Mouse (Mus musculus): ENCODE data around the gene Phlpp1.
A peak's percentile ranks its signal among the peaks of the same experiment; 100 is the strongest.

Gene Phlpp1

DNA sequence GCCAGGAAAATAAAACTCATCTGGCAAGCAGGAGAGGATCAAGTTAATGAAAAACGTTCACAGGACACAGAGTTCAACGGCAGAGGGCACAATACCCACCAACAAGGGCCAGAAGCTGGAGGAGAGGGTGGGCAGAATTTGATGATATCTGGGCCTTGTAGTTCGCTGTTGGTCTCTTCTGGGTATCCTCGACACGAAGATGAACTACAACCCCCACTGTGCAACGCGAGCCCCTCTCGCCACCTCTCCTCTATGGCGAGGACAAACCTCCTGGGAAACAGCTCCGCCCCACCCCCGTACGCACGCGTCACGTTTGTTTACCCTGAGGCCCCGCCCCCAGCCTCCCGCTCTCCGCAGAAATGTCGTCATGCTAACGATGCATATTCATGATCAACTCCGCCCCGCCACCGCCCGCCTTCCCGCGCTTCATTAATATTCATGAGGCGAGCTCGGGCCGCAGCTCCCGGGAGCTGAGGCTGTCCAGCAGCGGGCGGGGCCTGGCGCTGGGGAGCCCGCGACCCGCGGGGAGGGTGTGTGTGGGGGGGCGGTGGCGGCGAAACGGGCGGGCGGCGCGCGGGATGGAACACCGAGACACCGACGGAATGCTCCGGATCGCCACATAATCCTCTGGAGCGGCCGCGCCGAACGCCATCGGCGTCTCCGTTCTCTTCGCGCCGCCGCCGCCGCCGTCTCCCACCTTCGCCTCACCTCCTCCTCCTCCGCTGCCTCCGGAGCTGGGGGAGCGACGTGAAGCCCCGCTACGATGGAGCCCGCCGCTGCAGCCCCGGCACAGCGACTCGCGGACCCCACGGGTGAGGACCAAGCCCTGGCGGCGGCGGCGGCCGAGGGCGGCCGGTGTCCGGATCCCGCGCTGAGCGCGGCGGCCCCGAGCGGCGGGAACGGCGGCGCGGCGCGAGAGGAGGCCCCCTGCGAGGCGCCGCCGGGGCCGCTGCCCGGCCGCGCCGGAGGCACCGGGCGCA is at the start of gene Phlpp1:
TSS of gene Phlpp1 (plus strand) at position 512 of the 980 bp plus-strand sequence.
- peak; percentile 100 for DNase-seq (ENCODE audit: low spot score in 2 of 2)

- peak in 1 of 2 experiments; percentile 14 for DNase-seq (ENCODE audit: low spot score in 2 of 2)
These were observed 45.0 kb upstream of the Phlpp1 start for GRCm38 (mm10) chr1:106126601-106127000.

GRCm38 (mm10) chr1:106131697-106132349 is 39.7 kb upstream of the Phlpp1 start:
- no peak for DNase-seq (ENCODE audit: low spot score in 2 of 2)

GRCm38 (mm10) chr1:106132350-106132700 is 39.2 kb upstream of the Phlpp1 start:
- DNase-seq (ENCODE audit: low spot score in 2 of 2) = no peak

DNA sequence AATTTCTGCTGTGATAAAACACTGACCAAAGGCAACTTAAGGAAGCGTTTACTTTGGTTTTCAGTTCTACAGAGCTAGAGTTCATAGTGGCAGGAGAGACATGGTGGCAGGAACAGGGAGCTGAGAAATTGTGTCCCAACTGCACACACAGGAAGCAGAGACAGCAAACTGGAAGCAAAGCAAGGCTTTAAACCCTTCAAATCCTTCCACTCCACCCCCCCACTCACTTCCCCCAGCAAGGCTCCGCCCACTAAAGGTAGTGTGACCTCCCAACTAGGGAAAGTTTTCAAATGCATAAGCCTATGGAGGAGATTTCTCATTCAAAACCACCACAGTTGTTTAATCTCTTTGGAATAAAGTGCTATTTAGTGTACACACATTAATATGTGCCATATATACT is 32.9 kb upstream of the Phlpp1 start:
- DNase-seq (ENCODE audit: low spot score in 2 of 2) = no peak

GRCm38 (mm10) chr1:106139137-106139536 is 32.4 kb upstream of the Phlpp1 start:
- no peak for DNase-seq (ENCODE audit: low spot score in 2 of 2)

GRCm38 (mm10) chr1:106142010-106142409 is 29.5 kb upstream of the Phlpp1 start:
- DNase-seq (ENCODE audit: low spot score in 2 of 2) = no peak

GRCm38 (mm10) chr1:106144534-106144933 is 27.0 kb upstream of the Phlpp1 start:
- DNase-seq (ENCODE audit: low spot score in 2 of 2) = no peak

GRCm38 (mm10) chr1:106145055-106145454 is 26.5 kb upstream of the Phlpp1 start:
- DNase-seq (ENCODE audit: low spot score in 2 of 2) = no peak

DNA sequence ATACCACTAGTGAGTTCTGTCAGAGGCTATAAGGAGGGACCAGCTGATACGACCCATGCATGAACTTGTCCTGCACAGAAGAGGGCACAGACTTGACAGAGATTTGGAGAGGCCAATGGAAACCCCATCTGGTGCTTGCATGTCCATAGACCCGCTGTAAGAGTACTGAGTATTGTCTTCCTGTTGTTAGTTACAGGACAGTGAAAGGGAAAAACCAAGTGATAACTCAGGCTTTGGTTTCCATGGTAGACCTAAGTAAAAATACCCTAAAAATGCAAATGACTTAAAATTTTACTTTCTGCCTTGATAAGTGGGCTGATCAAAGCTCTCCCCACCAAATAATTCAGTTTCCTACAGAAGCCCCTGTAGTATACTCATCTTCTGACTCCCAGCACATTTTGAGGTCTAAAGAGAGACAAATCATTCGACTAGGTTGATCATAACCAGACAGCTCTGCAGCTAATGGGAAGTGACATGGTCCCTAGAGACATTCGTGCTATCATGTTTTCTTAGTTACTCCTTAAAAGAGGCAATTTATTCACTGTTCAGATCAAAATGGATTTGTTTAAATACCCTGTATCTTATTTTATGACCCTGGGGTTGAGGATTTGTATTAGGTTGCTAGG is 25.9 kb upstream of the Phlpp1 start:
- DNase-seq (ENCODE audit: low spot score in 2 of 2) = no peak

DNA sequence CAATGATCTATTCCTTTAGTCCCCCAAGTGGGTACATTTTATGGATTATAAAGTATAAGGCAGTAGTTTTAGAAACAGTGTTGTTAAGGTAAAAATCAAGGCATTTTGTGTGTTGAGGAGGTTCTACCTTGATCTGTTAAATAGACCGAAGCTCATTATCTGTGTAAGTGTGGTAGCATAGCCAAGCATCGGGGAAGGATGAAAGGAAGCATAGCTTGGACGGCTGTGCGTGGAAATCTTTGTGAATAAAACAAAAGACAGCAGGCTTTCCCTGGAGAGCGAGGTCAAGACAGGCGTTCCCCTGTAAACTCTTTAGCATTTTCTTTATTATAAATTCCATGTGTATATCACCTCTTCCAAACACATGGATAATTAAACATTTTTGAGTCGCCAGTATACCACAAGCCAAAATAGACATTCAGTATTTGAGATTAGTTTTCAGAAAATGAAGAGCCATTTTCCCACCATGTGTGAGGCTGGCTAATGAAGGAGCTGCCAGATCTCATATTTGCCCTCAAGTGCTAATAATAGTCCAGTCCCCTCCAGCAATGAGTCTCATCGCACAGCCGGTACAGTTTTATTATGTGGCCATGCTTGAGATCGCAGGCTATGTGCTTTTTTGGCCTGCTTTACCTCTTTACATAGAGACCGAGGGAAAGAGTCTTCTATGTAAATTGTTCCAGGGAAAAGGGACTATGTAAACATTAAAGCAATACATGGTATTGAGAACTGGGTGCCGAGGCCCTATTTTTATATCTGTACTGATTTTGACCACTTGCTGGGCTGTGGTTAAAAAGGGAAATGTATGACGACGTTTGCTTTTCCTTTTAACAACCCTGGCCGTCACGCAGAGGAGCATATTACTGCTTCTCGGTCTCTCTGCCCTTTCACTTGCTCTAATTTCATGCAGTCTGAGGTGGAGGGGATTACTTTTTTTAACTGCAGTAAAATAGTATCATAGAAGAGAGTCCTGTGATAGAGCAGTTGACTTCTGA is 22.9 kb upstream of the Phlpp1 start:
- DNase-seq (ENCODE audit: low spot score in 2 of 2) = no peak

DNA sequence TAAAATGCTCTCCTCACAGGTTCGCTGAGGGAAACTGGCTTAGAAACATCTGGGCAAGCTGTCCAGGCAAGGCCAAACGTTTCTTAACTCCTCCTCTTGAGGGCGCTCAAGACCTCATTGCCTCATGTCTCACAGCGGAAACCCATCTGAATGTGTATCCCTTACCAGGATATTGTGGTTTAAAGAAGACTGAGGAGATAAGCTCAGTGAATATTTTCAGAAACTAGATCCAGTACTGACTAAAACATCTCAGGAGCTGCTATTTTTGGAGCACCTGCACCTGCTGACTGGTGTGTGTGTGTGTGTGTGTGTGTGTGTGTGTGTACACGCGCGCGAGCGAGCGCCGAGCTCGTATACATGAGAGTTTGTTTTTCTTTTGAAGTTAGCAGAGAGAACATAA is 19.7 kb upstream of the Phlpp1 start:
- no peak for DNase-seq (ENCODE audit: low spot score in 2 of 2)

- DNase-seq (ENCODE audit: low spot score in 2 of 2) = no peak
These were observed 18.8 kb upstream of the Phlpp1 start for GRCm38 (mm10) chr1:106152742-106153141.

- DNase-seq (ENCODE audit: low spot score in 2 of 2) = no peak
These were observed 17.0 kb upstream of the Phlpp1 start for GRCm38 (mm10) chr1:106154590-106154989.

DNA sequence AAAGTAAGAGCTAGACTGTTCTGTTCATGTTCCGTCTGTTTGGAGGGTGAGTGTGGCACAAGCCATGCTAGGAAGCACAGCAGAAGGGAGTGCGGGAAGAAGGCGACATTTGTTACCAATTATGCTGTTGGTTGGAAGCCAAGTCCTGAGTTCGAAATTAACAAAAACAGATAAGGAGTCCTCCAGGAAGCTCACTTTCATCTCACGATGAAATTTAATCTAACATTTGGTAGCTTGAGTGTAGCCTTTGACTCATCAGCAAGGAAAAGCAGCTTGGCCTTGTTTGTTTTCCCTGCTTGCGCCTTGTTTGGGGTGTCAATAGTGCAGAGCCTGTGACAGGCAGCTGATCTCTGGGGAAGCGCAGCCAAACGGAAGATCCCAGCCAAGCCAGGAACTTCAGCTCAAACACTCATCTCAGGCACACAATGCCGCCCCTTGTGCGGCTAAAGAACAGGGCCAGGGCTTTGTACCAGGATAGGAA is 16.4 kb upstream of the Phlpp1 start:
- peak in 1 of 2 experiments; percentile 57 for DNase-seq (ENCODE audit: low spot score in 2 of 2)

DNA sequence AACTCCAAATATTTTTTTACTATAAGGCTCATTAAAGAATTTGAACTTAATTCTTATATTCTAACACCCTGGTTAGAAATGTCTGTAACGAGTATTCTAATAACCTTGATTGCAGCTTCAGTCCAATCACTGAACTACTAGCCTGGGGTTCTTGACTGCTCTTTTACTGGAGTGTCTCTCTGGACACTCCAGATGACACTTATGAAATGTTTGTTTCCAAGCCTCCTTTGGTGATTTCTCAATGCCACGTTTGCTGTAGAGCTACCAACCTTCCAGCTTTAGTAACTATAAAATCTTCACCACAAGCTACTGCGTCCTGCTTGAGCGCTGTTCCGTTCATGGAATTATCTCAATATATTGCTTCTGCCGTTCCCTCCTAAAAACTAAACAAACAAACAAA is 15.8 kb upstream of the Phlpp1 start:
- DNase-seq (ENCODE audit: low spot score in 2 of 2) = no peak

DNA sequence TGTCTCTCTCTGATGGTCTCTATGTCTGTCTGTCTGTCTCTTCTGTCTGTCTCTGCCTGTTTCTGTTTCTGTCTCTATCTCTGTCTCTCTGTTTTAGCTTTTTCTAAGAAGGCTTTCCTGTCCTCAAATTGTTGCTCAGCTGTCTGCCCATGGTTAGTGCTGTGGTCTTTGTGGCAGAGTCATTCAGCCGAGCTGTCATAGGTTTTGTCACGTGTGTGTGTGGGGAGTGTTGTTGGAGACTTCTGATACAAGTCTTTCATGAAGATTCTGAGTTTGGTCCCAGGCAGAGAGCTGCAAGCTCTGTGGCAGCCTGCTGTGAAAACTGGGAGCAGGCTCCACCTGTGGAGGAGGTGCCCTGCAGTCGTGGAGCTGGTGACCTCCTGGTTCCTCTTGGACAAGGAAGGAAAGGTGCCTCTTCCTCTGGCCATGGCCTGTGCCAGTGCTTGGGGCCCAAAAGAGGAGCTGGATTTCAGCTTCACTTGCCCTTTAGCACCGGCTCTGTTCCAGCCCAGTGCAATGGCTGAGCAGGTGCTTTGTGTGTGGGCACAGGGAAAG is 13.5 kb upstream of the Phlpp1 start:
- DNase-seq (ENCODE audit: low spot score in 2 of 2) = no peak

- no peak for DNase-seq (ENCODE audit: low spot score in 2 of 2)
These were observed 11.9 kb upstream of the Phlpp1 start for GRCm38 (mm10) chr1:106159667-106160066.

DNA sequence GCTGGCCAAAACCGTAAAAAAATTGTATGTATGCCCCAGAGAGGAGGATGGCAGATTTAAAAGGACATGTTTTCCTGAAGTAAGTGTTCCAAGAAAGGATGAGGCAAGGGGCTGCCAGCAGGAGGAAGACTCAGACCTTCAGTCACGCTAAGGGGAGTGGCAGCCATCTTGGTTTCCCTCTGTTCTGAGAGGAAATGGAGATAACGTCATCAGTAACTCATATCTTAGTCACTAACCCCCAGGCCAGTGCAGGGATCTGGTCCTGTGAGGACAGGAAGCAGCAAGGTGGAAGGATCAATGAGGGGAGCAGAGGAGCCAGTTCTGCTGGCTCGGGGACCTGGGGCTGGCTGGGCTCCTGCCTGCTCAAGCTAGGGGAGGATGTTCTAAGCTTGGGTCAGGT is 10.6 kb upstream of the Phlpp1 start:
- DNase-seq (ENCODE audit: low spot score in 2 of 2) = no peak

DNA sequence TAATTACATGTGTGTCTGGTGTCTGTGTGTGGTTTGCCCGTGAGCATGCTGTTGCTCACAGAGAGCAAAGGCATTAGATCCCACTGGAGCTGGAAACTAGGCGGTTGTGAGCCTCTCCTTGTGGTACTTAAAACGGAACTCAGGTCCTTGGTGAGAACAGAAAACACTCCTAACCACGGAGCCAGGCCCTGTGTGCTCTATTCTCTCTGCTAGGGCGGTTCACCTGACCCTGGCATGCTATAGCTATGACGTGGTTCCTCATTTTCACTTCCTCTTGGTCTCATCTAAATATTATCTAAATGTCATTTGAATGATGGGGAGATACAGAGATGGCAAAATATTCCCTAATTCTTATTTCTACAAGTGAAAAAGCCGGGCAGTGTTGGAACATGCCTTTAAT is 9.0 kb upstream of the Phlpp1 start:
- no peak for DNase-seq (ENCODE audit: low spot score in 2 of 2)

GRCm38 (mm10) chr1:106163401-106163800 is 8.2 kb upstream of the Phlpp1 start:
- DNase-seq (ENCODE audit: low spot score in 2 of 2) = no peak

Measured in right cerebral cortex, adult 2 months (tissue).